Mouse (Mus musculus) heart, postnatal 0 days (tissue): ENCODE measurements at regions not wholly inside any gene's neighbourhood (a gene's known extent, or its start where the extent isn't known, plus 50 kb on each side); places are given as distances from the start of the nearest gene placed in this dataset.

Experiments used
- CTCF ChIP-seq: IDR thresholded peaks from 2 replicates; pipeline ENCODE4 v1.5.1; 2016; ENCODE audit warnings: antibody characterized with exemption, control low read depth, low read depth
- EP300 ChIP-seq: IDR thresholded peaks from 2 replicates; pipeline ENCODE4 v1.6.1; 2016; ENCODE audit warnings: antibody characterized with exemption, low read depth

DNA sequence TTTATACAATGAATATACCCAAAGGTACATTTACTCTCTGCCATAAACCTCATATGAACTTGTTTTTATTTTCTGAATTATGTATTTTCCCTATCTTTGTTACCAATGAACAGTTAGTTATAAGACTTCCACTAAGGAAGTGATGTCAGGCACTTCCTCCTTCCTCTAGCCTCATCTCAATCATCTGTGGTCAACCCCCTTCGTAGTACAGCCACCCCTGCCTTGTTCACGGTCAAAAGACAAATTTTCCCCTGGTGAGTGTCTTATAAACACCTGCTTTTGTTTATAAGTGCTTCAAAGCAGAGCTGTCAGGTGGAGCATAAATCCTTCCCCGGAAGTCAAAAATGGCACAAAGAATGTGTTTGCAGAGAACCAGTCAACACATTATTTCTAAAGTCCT is 312.0 kb downstream of the Spry2 start:
- TF ChIP-seq CTCF (no peak), EP300 (no peak)
